Mouse (Mus musculus) v-Abl transformed pro-B cells (cell line): ENCODE results near the gene Mpc1.

Experiments used
- in situ Hi-C, 2 experiments: fragments of 400-800 bp; cut with MboI; formaldehyde crosslinking; loops; one replicate each; pipeline ENCODE4 v1.15.1; 2025; ENCODE audit not compliant: unreplicated experiment in 2 of 2

The Mpc1 gene

GRCm38 (mm10) chr17:8282821-8283525, at the start of gene Mpc1:
Gene Mpc1, plus strand, starts transcription at chr17:8282904.
- in situ Hi-C loops, result no loop called here

- in situ Hi-C loops, result no loop called here
Observed at GRCm38 (mm10) chr17:8233618-8234214, 49.0 kb upstream of the Mpc1 start.

GRCm38 (mm10) chr17:8234537-8234936, 48.2 kb upstream of the Mpc1 start:
- in situ Hi-C loops, result no loop called here

GRCm38 (mm10) chr17:8235743-8236142, 47.0 kb upstream of the Mpc1 start, which contains the start of gene Ccr6:
Gene Ccr6, plus strand, starts transcription at chr17:8236043.
- in situ Hi-C loops, result no loop called here

GRCm38 (mm10) chr17:8238012-8238710, 44.5 kb upstream of the Mpc1 start:
- in situ Hi-C loops, result no loop called here

GRCm38 (mm10) chr17:8239561-8239960, 43.1 kb upstream of the Mpc1 start:
- in situ Hi-C loops, result no loop called here

- in situ Hi-C loops, result no loop called here
Observed at GRCm38 (mm10) chr17:8240517-8240916, 42.2 kb upstream of the Mpc1 start.

- in situ Hi-C loops, result no loop called here
Observed at GRCm38 (mm10) chr17:8241645-8242044, 41.1 kb upstream of the Mpc1 start.

GRCm38 (mm10) chr17:8242186-8242585, 40.5 kb upstream of the Mpc1 start:
- in situ Hi-C loops, result no loop called here

GRCm38 (mm10) chr17:8244124-8244523, 38.6 kb upstream of the Mpc1 start:
- in situ Hi-C loops, result no loop called here

- in situ Hi-C loops, result no loop called here
Observed at GRCm38 (mm10) chr17:8246102-8246754, 36.5 kb upstream of the Mpc1 start.

GRCm38 (mm10) chr17:8251704-8252103, 31.0 kb upstream of the Mpc1 start:
- in situ Hi-C loops, result loop anchor here (5.0 to 25.0 kb wide), 3 partner anchors 49 to 189 kb away; no protein-coding TSS in a partner anchor

- in situ Hi-C loops, result loop anchor here (5.0 to 25.0 kb wide), 3 partner anchors 52 to 192 kb away; no protein-coding TSS in a partner anchor
Observed at GRCm38 (mm10) chr17:8254268-8254667, 28.4 kb upstream of the Mpc1 start.

GRCm38 (mm10) chr17:8254914-8255313, 27.8 kb upstream of the Mpc1 start:
- in situ Hi-C loops, result loop anchor here (5.0 to 25.0 kb wide), 4 partner anchors 53 to 193 kb away; no protein-coding TSS in a partner anchor

- in situ Hi-C loops, result loop anchor here (5.0 to 25.0 kb wide), 3 partner anchors 61 to 193 kb away; no protein-coding TSS in a partner anchor
Observed at GRCm38 (mm10) chr17:8255583-8255982, 27.1 kb upstream of the Mpc1 start.

- in situ Hi-C loops, result loop anchor here (5.0 to 25.0 kb wide), 3 partner anchors 62 to 195 kb away; no protein-coding TSS in a partner anchor
Observed at GRCm38 (mm10) chr17:8256982-8257381, 25.7 kb upstream of the Mpc1 start.

- in situ Hi-C loops, result loop anchor here (5.0 to 25.0 kb wide), 4 partner anchors 108 to 400 kb away; no protein-coding TSS in a partner anchor
Observed at GRCm38 (mm10) chr17:8264638-8265037, 18.1 kb upstream of the Mpc1 start.

GRCm38 (mm10) chr17:8272054-8272749, 10.5 kb upstream of the Mpc1 start:
- in situ Hi-C loops, result loop anchor here in 1 of 2 experiments (25.0 kb wide), 1 partner anchor 210 kb away; no protein-coding TSS in a partner anchor

GRCm38 (mm10) chr17:8272951-8273350, 9.8 kb upstream of the Mpc1 start:
- in situ Hi-C loops, result loop anchor here in 1 of 2 experiments (25.0 kb wide), 1 partner anchor 211 kb away; no protein-coding TSS in a partner anchor

- in situ Hi-C loops, result loop anchor here in 1 of 2 experiments (5.0 kb wide), 1 partner anchor 36 kb away; the partner anchor contains the start of gene Sft2d1
Observed at GRCm38 (mm10) chr17:8276071-8276470, 6.6 kb upstream of the Mpc1 start.
